Mouse (Mus musculus) forebrain, embryonic 13.5 days (tissue): ENCODE measurements at regions not wholly inside any gene's neighbourhood (a gene's known extent, or its start where the extent isn't known, plus 50 kb on each side); places are given as distances from the start of the nearest gene placed in this dataset. TPM values are rescaled to one million over a fixed set of nuclear protein-coding genes. Genes with fewer than 3 reads are reported as not detected.
A peak's percentile ranks its signal among the peaks of the same experiment; 100 is the strongest.

Experiments used
- ATAC-seq: fragments of 200-750 bp; cut with Nextera tagmentation; 2 replicates; pipeline ENCODE4 v1.8.0; 2017
- H3K27ac ChIP-seq: fragments of 300-500 bp; sonication (generic); 2 replicates; pipeline ENCODE4 v1.5.1; 2015; ENCODE audit warnings: inconsistent platforms, mild to moderate bottlenecking, moderate library complexity
- H3K27me3 ChIP-seq: fragments of 300-500 bp; sonication (generic); 2 replicates; pipeline ENCODE4 v1.6.1; 2015; ENCODE audit warnings: mild to moderate bottlenecking, inconsistent platforms
- H3K36me3 ChIP-seq: fragments of 300-500 bp; sonication (generic); 2 replicates; pipeline ENCODE4 v1.6.1; 2015; ENCODE audit warnings: mild to moderate bottlenecking, inconsistent platforms; ENCODE audit not compliant: poor library complexity, severe bottlenecking
- H3K4me1 ChIP-seq: fragments of 300-500 bp; sonication (generic); 2 replicates; pipeline ENCODE4 v1.6.1; 2015; ENCODE audit warnings: inconsistent platforms
- H3K4me2 ChIP-seq: fragments of 300-500 bp; sonication (generic); 2 replicates; pipeline ENCODE4 v1.6.1; 2015; ENCODE audit warnings: inconsistent platforms, mild to moderate bottlenecking, moderate library complexity
- H3K4me3 ChIP-seq: fragments of 300-500 bp; sonication (generic); 2 replicates; pipeline ENCODE4 v1.5.1; 2015; ENCODE audit warnings: mild to moderate bottlenecking, inconsistent platforms
- H3K9ac ChIP-seq: fragments of 300-500 bp; sonication (generic); 2 replicates; pipeline ENCODE4 v1.6.1; 2015; ENCODE audit warnings: mild to moderate bottlenecking, inconsistent platforms
- H3K9me3 ChIP-seq: fragments of 300-500 bp; sonication (generic); replicated peaks from 2 replicates; pipeline ENCODE4 v1.6.1; 2016; ENCODE audit warnings: inconsistent platforms
- WGBS: fragments of 180-500 bp; shearing (Covaris S2); methylation state at CpG from one replicate; pipeline ENCODE4 v1.1.7; 2015; 5-methylcytosine and 5-hydroxymethylcytosine counted together
- microRNA-seq: library from miRNA; unstranded; fragments of <30 nt; microRNA quantifications from one replicate; pipeline ENCODE4, GENCODE M21; 2016

DNA sequence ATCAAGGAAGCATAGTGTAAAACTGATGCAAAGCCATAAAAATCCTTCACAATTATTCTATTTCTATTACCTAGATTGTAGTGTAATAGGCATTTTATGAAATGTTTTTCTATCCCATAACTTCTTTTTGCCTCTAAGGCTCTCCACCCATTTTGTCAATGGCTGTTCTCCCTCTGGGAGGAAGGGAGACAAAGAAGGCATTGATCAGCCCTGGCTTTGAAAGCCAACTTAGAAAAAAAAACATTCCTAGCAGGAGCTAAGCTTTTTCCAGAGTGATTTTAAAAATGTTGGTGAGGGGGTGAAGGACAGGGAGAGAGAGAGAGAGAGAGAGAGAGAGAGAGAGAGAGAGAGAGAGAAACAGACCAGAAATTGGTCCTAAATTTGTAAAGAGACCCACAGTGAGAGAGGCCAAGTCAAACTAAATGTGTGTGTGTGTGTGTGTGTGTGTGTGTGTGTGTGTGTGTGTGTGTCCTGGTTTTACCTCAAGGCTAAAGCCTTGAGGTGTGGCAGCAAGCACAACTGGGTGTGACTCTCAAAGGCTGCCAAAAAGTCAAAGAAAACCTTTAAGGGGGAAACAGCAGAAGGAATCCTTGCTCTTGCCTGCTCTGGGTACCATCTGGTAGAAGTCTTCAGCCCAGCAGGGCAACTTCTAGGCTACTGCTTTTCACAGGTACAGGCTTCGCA, 77.0 kb upstream of the Klf12 start:
- 60% methylated on average over 1 of the region's 1 CpGs for WGBS
- no peaks in the 10 kb centered on the region for H3K9me3 ChIP-seq
- no peaks in the 10 kb centered on the region for H3K36me3 ChIP-seq
- no peak overlapping the region for H3K4me2 ChIP-seq
- no peak overlapping the region for H3K4me3 ChIP-seq
- no peaks in the 10 kb centered on the region for H3K27me3 ChIP-seq
- ATAC-seq = no peak
- no peak overlapping the region for H3K9ac ChIP-seq
- H3K27ac ChIP-seq = no peak overlapping the region
- peaks cover 4% of the 10 kb centered on the region; the same call in 1 of the 2 replicates for H3K4me1 ChIP-seq

DNA sequence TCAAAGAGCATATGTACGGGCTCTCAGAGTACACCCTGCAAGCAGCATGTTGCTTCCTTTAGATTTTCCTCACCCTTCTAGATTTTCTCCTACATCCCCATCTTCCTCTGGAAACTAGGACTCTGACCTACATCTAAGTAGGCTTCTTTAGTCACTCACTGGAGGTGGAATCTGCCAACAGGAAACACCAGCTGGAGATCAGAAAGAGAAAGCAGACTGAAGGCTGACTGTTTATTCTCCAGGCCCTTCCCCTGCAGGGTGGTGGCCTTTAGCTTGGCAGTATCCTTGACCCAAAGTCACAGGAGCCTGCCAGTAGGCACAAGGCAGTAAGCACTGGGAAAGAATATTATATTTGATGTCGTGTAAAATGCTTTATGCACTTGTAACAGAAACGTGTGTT, 75.4 kb upstream of the Klf12 start:
- no peak for ATAC-seq
- WGBS = 78% methylated on average over 3 of the region's 3 CpGs
- H3K4me1 ChIP-seq = peaks cover 4% of the 10 kb centered on the region; the same call in 1 of the 2 replicates

DNA sequence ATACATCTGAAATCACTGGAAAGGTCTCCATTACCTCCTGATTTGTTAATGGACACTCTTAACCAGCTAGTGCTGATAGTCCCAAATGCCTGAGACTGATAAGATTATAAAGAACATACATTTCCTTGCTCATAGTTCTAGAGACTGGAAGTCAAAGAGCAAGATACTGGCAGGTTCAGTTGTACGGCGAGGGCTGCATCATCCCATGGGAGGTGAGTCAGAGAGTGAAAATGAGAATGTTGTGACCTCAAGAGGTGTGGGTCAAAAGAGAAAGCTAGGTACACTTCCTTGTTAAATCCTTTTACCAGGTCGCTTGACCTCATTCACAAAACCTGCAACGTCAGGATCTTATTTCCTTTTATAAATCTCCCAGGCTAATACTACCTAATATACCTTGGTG, 72.7 kb upstream of the Klf12 start:
- 90% methylated on average over 4 of the region's 4 CpGs for WGBS
- H3K9ac ChIP-seq = no peak overlapping the region
- no peaks in the 10 kb centered on the region for H3K27me3 ChIP-seq
- H3K9me3 ChIP-seq = no peaks in the 10 kb centered on the region
- no peak for ATAC-seq
- H3K4me1 ChIP-seq = peaks cover 4% of the 10 kb centered on the region; the same call in 1 of the 2 replicates
- H3K4me3 ChIP-seq = no peak overlapping the region
- no peaks in the 10 kb centered on the region for H3K36me3 ChIP-seq
- no peak overlapping the region for H3K27ac ChIP-seq
- no peak overlapping the region for H3K4me2 ChIP-seq

More for the DNA sequence above, 75.4 kb upstream of the Klf12 start:
- no peaks in the 10 kb centered on the region for H3K9me3 ChIP-seq
- no peak overlapping the region for H3K4me2 ChIP-seq
- H3K36me3 ChIP-seq = no peaks in the 10 kb centered on the region
- no peak overlapping the region for H3K4me3 ChIP-seq
- no peak overlapping the region for H3K27ac ChIP-seq
- H3K27me3 ChIP-seq = no peaks in the 10 kb centered on the region
- no peak overlapping the region for H3K9ac ChIP-seq

DNA sequence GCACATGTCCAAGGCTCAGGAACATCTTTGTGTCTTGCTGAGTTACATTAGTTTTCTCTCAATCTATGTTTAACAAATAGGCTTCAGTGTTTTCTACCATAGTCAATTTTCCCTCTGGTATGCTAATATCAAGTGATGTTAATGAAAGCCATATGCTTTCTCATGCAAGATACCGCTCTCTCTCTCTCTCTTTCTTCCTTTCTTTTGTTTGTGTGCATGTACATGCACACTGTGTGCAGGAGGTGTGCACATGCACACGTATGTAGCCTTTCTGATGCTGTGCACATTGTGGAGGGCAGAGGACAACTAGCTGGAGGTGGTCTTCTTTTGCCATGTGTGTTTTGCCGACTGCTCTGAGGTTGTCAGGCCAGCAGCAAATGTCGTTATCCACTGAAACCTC, 69.0 kb upstream of the Klf12 start:
- Histone ChIP-seq H3K4me1 (no peaks in the 10 kb centered on the region), H3K4me2 (no peak overlapping the region), H3K36me3 (no peaks in the 10 kb centered on the region), H3K27ac (no peak overlapping the region), H3K9ac (no peak overlapping the region), H3K9me3 (no peaks in the 10 kb centered on the region), H3K27me3 (no peaks in the 10 kb centered on the region), H3K4me3 (no peak overlapping the region)
- 86% methylated on average over 4 of the region's 4 CpGs for WGBS
- no peak for ATAC-seq

DNA sequence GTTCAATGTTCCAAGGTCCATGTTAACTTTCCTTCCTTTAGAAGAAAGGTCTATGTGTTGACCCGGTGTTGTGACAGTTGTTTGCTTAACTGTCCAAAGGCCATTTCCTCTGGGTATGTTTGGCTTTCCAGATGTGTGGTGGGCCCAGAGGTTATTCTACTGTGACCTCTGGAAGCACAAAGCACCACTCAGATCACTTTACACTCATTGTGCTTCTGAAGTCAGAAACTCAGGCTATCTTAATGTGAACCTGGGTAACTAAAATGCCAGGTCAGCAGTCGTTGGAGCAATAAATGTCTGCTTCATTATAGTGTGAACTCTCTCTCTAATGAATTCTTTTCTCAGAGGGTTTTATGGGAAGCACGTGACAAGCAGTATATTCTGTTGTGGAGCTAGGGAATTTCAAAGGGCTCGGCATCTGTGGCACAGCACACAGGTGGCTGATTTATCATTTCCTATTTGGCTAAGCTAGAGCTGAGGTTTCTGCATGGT, 68.5 kb upstream of the Klf12 start:
- H3K4me1 ChIP-seq = no peaks in the 10 kb centered on the region
- H3K9me3 ChIP-seq = no peaks in the 10 kb centered on the region
- no peak overlapping the region for H3K4me3 ChIP-seq
- no peak overlapping the region for H3K9ac ChIP-seq
- H3K4me2 ChIP-seq = no peak overlapping the region
- no peak for ATAC-seq
- WGBS = 43% methylated on average over 4 of the region's 4 CpGs
- no peaks in the 10 kb centered on the region for H3K36me3 ChIP-seq
- H3K27ac ChIP-seq = no peak overlapping the region
- H3K27me3 ChIP-seq = no peaks in the 10 kb centered on the region

DNA sequence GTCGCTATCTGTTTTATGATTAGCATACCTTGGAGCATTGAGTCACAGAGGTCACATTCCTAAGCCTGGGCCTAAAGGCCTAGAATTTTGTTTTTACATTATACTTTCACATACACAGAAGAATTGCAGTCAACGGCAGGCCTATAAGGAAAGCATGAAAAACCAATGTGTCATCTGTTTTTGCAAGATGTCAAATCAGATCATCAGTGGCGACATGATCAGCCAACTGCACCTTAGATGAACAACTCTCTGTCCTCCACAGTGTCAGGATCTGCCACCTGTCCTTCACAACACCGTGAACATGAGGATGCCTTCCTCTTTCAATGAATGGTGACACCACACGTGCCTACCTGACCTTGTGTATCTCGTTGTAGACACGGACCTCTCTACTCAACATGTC, 66.5 kb upstream of the Klf12 start:
- Histone ChIP-seq H3K4me1 (no peaks in the 10 kb centered on the region), H3K27ac (no peak overlapping the region), H3K4me3 (no peak overlapping the region), H3K9ac (no peak overlapping the region), H3K36me3 (no peaks in the 10 kb centered on the region), H3K27me3 (no peaks in the 10 kb centered on the region), H3K4me2 (no peak overlapping the region), H3K9me3 (no peaks in the 10 kb centered on the region)
- WGBS = 96% methylated on average over 7 of the region's 7 CpGs
- no peak for ATAC-seq

DNA sequence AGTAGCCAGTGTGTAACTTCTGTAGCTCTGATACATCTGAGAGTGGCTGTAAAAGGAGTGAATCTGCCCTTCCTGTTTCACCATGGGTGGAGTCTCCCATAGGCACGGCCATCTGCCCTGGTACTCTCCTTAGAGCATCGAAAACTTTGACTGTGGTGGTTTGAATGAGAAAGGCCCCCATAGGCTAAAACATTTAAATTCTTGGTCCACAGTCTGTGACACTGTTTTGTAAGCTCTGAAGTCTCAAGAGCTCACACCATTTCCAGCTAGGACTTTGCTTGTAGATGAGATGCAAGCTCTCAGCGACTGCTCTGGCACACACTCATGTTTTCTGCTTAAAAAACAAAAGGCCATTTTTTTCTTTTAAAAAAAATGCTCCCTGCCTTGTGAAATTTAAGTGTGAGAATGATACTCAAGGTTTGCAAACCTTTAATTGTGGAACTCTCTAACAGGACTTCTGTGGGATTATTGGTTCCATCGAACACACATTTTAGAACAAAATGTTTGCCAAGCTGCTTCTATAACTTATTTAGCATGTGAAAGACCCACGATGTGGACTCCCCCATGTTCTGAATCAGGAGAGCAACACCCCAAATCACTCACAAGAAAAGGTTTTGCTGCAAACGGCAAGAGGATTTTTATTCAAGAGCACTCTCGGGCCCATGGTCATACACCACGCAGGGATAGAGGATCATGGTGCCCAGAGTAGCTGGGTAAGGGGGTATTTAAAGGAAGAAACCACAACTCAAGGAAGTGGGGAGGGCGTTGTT, 65.7 kb upstream of the Klf12 start:
- no peaks in the 10 kb centered on the region for H3K27me3 ChIP-seq
- ATAC-seq = no peak
- no peak overlapping the region for H3K4me2 ChIP-seq
- no peaks in the 10 kb centered on the region for H3K36me3 ChIP-seq
- no peak overlapping the region for H3K4me3 ChIP-seq
- no peak overlapping the region for H3K27ac ChIP-seq
- no peak overlapping the region for H3K9ac ChIP-seq
- H3K9me3 ChIP-seq = no peaks in the 10 kb centered on the region
- WGBS = 84% methylated on average over 9 of the region's 9 CpGs
- H3K4me1 ChIP-seq = no peaks in the 10 kb centered on the region

DNA sequence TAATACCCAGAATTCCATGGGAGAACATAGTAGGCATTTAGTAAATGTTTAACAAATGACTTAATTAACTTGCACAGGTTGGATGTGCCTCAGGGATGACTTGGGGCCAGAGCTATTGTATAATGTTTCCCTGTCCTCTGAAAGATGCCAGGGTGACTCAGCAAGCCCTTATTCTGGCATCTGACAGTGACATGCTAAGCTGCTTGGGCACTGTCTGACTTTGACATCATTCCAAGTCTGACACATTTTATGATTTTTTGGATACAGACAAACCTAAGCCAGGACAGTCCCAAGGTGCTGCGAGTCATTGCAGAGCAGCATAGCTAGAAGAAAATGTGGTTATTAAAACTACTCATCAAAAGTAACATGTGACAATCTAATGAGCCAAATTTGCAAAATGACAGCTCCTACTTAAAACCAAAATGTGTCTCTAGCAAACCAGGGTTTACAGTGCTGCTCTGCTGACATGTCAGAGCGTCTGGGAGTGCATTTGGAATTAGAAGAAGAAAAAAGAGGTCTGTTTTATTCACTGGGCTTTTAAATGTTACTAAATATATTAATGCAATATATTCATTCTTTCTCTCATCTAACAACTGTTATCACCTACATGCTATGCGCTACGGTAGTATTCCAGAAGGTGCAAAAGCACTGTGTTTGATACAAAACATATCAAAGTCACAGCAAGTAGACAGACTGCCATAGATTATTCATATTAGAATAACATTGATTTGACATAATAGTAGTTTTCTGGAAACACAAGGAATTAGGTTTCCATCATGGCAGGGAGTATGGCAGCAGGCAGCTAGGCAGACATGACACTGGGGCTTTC, 64.1 kb upstream of the Klf12 start:
- 84% methylated on average over 4 of the region's 4 CpGs for WGBS
- Histone ChIP-seq H3K4me2 (no peak overlapping the region), H3K4me3 (no peak overlapping the region), H3K9ac (no peak overlapping the region), H3K9me3 (no peaks in the 10 kb centered on the region), H3K27ac (no peak overlapping the region), H3K27me3 (no peaks in the 10 kb centered on the region), H3K4me1 (no peaks in the 10 kb centered on the region), H3K36me3 (no peaks in the 10 kb centered on the region)
- ATAC-seq = peak; percentile 72; the same call in 1 of the 2 replicates

DNA sequence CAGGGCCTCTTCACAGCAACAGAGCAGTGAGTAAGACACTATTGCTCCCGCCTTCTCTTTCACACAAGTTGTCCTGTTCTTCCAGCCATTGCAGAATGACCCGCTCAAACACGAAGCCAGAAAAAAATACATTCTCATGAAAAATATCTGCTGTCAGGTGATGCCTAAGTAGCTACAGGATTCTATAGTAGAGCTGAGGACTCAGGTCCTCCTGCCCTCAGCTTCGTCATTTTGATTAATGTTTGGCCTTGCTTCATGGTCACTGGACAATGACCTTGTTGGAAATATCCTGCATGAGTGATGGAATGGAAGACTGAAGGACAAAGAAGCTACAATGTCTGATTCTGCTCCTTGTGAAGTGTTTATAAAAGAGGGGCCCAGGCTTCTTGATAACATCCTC, 52.4 kb upstream of the Klf12 start:
- H3K4me2 ChIP-seq = no peak overlapping the region
- no peak overlapping the region for H3K27ac ChIP-seq
- H3K4me1 ChIP-seq = no peaks in the 10 kb centered on the region
- H3K4me3 ChIP-seq = no peak overlapping the region
- no peak overlapping the region for H3K9ac ChIP-seq
- no peak for ATAC-seq
- H3K27me3 ChIP-seq = no peaks in the 10 kb centered on the region
- 90% methylated on average over 4 of the region's 4 CpGs for WGBS
- no peaks in the 10 kb centered on the region for H3K9me3 ChIP-seq
- no peaks in the 10 kb centered on the region for H3K36me3 ChIP-seq

Small RNAs in the stretch of these regions (microRNA-seq; reads per million reads assigned to microRNA genes)
- not detected for gene Gm22401
